Mouse (Mus musculus) c-Kit-positive CD71-positive TER-119-negative erythroid progenitor cells, embryonic 14.5 days (primary cell): ENCODE measurements around the gene Nxt1.

Experiments used
- DNase-seq: peaks from one replicate; pipeline ENCODE4 v3.0.0-alpha.2; 2013; ENCODE audit warnings: low read depth

Nxt1 gene

DNA sequence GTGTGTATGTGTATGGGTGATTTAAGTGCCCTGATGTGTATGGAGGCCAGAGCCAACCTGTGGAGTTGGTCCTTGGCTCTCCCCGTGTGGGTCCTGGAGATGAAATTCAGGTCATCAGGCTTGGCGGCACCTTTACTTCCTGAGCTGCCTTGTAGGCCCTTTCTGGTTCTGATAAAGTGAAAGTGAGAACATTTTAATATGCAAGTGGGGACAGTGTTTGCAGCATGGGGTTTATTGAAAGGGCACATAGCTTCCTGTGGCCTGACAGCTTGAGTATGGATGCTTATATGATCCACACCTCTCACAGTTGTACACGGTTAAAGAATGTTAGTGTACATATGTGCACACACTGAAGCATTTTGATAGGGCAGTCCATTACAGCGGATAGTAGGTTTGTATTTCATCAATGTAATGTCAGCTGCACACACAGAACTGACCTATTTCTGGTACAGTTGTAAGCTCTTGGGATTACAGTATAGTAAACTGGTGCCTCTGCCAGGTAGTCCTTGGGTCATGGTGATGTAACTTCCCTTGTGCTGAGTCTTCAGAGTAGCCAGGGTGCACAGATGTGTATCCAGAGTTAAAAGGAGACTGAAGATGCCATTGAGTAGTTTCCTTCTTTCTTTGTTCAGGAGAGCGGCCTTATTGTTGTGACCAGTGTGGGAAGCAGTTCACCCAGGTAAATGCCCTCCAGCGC lies 17.2 kb downstream of the Nxt1 start:
- no peak for DNase-seq

DNA sequence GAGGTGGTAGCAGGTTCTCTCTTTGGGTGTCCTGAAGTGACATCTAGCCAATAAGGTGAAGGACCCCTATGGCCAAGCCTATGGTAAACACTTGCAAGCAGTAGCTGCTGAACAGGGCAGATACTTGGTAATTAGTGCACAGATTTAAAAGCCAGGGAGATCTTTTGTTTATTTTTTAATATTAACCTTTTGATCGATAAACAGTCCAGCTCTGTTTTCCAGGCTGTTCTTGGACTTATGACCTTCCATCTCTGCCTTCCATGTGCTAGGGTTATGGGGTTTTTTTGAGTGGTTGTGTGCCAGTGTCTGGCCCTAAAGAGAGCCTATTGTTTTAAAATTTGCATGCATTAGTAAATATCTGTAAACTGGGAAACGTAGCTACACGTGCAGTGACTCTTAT lies 17.9 kb downstream of the Nxt1 start:
- no peak for DNase-seq

DNA sequence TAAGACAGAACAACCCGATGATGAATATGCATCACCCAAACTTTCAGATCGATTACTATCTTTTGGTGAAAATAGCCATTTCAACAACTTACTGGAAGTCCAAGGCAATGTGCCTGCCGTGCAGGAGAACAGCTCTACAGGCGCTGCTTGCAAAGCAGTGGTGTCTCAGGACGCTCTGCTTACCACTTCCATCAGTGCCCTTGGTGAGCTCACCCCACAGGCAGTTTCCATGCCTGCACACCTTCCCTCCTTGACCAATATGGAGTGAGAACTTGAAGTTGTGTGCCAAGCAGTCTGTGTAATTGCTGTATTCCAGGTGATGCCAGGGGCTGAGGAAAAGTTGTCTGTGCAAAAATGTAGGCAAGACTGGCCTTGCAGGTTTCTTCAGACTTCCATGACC lies 18.4 kb downstream of the Nxt1 start:
- no peak for DNase-seq

DNA sequence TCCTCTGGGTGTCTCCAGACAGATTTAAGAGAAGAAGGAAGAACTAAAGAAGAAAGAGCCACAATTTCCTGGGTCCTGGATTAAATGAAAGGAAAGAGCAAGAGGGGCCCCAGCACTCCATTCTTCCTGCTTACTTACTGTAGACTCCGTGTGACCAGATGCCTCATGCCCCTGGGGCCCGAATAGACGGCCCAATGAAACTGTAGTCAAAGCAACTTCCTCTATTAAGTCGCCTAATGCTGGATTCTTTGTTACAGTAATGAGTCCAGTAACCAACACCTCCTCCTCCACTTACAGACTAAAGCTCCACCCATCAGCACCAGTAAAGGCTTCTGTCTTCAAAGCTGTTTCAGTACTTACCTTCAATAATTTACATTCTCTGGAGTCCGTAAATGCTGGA lies 26.2 kb downstream of the Nxt1 start:
- no peak for DNase-seq

DNA sequence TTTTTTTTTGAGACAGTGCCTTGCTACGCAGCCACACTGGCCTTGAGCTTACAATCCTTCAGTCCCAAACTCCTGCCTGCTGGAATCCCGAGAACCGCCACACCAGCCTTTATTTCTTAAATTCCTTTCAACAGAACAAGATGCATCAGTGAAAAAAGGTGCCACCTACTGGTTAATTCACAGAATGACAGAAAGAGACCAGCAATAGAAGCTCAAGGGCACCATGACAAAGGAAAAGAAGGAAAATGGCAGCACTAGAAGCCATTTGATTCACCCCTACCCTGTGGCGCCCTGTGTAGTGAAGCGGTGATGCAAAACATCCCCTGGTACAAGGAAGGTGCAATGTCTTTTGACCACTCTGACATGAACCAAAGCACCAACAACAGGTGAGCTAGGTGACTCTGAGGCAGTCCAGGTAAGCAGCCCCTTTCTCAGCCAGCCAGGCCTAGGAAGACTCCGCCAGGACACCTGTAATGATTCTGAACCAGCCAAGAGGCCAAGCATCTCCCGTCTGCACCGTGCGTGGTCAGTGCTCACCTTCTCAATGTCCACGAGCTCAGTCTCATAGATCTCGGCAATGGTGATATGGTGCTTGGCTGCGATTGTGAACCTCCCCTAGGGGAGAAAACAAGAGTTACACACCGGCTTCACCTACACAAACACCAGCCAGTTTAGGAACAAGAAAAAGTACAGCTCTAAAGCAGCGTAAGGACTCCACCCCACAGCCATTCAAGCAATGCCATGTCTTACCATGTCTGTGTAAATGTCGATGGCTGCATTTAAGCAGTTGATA lies 34.2 kb downstream of the Nxt1 start:
- DNase-seq: no peak

DNA sequence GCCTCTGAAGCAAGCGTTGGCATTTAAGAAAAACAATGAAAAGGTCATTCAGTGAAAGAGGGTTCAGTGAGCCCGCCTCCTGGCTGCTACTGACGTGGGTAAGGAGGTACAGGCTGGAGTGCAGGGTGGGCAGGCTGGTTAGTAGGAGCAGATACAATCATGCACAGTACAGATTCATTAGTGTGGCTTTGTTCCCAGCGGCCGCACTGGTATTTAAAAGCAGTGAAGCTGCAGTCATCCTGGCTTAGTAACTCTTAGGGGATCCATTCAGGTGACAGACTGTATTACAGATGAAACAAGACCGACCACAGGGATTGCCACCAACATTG lies 34.8 kb downstream of the Nxt1 start:
- DNase-seq: no peak

DNA sequence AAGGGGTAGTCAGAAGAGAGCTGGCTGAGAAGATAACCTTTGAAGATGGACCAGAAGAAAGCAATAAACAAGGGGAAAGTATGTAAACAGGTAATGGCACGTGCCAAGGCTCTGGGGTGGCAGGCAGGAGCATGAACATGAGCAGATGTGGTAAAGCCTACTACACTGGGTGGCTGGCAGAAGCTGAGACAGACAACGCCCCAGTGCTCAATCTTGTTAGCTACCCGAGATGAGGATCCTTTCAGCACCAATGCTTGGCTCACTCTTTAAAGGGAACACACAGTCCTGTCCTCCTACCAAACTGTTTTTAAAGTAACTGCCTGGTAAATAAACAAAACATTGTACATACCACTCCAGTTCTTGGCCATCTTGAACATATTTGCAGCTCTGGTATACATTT lies 39.9 kb downstream of the Nxt1 start:
- DNase-seq: no peak

DNA sequence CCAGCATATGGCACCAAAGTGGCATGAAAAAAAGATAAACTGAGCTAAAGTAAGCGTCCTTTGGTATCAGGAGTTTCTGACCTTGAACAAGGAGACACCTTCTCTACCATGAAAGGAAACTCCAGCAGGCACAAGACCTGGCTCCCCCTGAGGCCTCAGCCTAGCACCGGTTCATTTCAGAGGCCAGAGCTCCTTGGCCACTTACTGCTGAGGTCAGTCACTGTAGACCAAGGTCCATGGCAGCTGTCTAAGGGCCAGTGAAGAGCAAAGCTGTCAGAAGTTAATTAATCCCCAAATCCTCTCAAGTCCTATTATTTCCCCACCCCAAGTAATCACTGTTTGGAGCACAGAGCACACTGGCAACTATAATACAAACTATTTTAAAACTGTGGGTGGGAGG lies 44.7 kb downstream of the Nxt1 start:
- DNase-seq: no peak

DNA sequence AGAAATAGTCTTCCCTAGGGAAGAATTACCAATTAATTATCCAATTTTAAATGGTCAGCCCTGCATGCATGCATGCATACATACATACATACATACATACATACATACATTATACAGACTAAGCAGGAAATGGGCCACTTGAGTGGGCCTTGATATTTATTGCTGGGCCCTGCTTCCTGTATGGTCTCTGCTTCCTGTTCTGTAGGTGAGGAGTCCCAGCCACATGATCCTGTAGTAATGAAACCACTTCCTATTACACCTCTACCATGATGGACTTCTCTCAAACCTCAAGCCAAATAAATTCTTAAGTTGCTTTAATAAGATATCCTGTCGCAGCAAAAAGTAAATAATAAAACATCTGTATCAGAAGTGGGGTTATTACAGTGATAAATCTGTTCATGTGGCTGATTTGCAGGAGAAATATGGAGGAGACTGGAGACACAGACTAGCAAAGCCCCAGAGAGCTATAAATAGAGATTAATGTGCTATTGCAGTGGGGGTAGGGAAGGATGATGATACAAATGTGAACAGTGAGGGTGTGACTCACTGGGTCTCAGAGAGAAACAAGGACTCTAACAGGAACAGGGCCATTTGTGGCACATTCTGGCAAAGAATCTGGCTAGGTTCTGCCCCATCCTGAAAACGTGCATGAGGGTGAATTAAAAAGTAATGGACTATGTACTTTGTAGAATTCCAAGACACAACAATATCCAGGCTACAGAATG lies 47.0 kb downstream of the Nxt1 start:
- DNase-seq: no peak
